Mouse (Mus musculus): Measurements from ENCODE around the gene Lrif1. TPM values are rescaled to one million over a fixed set of nuclear protein-coding genes. Genes with fewer than 3 reads are reported as not detected.

Lrif1 gene
- 132 TPM for polyA plus RNA-seq (2014; fragmentation: Illumina TruSeq; extraction: RNeasy Lipid Tissue Mini Kit (QIAGEN cat#74804); ENCODE audit: low replicate concordance)

DNA sequence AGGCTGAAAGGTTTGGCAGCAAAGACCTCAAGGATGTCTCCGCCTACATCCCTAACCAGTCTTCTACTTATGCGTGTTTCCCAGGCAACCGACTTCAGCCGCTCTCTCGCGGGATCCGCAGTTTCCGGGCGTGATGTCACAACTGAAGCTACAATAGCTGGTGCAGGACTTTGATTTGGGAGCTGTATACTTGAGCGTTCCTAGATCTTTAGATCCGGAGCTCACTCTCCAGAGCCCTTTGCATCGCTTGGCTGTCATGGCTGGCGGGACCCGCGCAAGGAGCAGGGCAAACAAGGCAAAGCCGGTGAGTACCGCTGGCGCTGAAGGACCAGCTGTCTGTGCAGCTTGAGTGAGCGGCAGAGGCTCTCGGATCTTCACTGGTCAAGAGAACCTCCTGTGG lies at the start of gene Lrif1:
Gene Lrif1 (plus strand): TSS at position 158 of the 400 bp plus-strand sequence.

Other genes with a start within 250 kb of the Lrif1 start
- gene Dennd2d, start 202.6 kb upstream of the Lrif1 start, polyA plus RNA-seq (2014; fragmentation: Illumina TruSeq; extraction: RNeasy Lipid Tissue Mini Kit (QIAGEN cat#74804); ENCODE audit: low replicate concordance), result 118 TPM
- gene Dram2, start 137.2 kb upstream of the Lrif1 start, polyA plus RNA-seq (2014; fragmentation: Illumina TruSeq; extraction: RNeasy Lipid Tissue Mini Kit (QIAGEN cat#74804); ENCODE audit: low replicate concordance), result 584 TPM
- gene Cept1, start 137.2 kb upstream of the Lrif1 start, polyA plus RNA-seq (2014; fragmentation: Illumina TruSeq; extraction: RNeasy Lipid Tissue Mini Kit (QIAGEN cat#74804); ENCODE audit: low replicate concordance), result 319 TPM
- gene Cd53, start 105.2 kb downstream of the Lrif1 start, polyA plus RNA-seq (2014; fragmentation: Illumina TruSeq; extraction: RNeasy Lipid Tissue Mini Kit (QIAGEN cat#74804); ENCODE audit: low replicate concordance), result 65.2 TPM
- gene Olfr266, start 141.3 kb downstream of the Lrif1 start, polyA plus RNA-seq (2014; fragmentation: Illumina TruSeq; extraction: RNeasy Lipid Tissue Mini Kit (QIAGEN cat#74804); ENCODE audit: low replicate concordance), result not detected

All from small intestine, adult 10 weeks (tissue).